Mouse (Mus musculus) left cerebral cortex, postnatal 14 days (tissue): ENCODE measurements at regions not wholly inside any gene's neighbourhood (a gene's known extent, or its start where the extent isn't known, plus 50 kb on each side); places are given as distances from the start of the nearest gene placed in this dataset.

ENCODE experiments used
- DNase-seq, 2 experiments: peaks; one replicate each; pipeline ENCODE4 v3.0.0; 2021 to 2022; ENCODE audit warnings: low spot score in 2 of 2, mixed read lengths in 1 of 2
- intact Hi-C: fragments of 180-260 bp; cut with DNase I; formaldehyde crosslinking; loops from one replicate; pipeline ENCODE4 v1.15.1; 2025

- no peak for DNase-seq
- intact Hi-C loops: no loop called here
Measured at GRCm38 (mm10) chr15:57547154-57547553, 69.7 kb upstream of the Slc22a22 start.

GRCm38 (mm10) chr15:57545141-57545540, 67.7 kb upstream of the Slc22a22 start:
- intact Hi-C loops: no loop called here
- DNase-seq: no peak

DNA sequence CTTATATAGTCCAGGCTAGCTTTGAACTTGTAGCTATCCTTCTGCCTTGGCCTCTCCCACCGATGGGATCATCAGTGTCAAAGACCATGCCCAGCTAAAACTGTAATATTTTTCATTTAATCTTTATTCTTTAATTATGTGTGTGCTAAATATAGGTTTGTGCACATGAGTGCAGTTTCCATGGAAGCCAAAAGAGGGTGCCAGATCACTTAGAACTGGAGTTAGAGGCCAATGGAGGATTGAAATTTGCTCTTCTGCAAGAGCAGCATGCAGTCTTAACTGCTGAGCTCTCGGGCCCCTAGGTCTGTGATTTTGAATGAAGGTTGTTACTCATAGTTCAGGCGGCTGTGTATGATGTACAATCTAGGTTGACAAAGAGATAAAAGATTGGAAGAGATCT, 66.6 kb upstream of the Slc22a22 start:
- DNase-seq: peak; percentile 43 to 67
- intact Hi-C loops: no loop called here

DNA sequence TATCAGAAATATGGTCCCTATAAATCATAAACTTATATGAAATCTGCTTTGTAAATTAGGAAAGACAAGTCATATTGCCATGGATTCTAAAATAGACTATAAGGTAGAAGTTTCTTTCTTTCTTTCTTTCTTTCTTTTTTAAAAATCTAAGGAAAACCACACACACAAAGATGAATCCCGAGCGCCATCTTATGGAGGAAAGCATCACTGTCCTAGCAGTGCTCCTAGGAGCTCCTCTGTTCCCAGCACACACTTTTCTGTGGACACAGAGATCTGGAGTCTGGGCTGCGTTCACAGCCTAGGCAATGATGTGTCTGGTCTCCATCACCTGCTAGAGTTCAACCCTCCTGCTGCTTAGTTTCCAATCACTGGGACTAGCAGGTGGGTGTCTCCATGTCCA, 65.2 kb upstream of the Slc22a22 start:
- peak; percentile 48 to 51 for DNase-seq
- intact Hi-C loops: no loop called here

DNA sequence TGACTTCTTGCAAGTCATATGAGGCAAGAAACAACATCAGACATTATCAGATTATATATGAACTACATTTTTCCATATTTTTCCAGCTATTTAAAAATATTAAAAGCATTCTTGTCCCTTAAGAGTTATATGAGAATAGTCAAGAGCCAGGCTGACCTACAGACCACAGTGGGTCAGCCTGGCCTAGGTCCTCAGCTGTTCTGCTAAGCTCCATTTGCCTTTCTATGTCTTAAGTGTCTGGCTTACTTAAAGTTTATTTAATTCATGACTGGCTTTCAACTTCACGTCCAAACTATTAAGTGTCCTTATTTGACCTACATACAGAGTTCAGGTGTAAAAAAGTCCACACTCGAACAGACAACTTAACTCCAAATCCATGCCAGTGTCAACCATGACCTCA, 58.1 kb upstream of the Slc22a22 start:
- intact Hi-C loops: no loop called here

More for the DNA sequence above, 58.1 kb upstream of the Slc22a22 start:
- no peak for DNase-seq
